Mouse (Mus musculus) G1E (cell line): ENCODE measurements around the gene Nlgn2.

ENCODE experiments used
- CTCF ChIP-seq: IDR thresholded peaks from 2 replicates; pipeline ENCODE4 v1.5.1; 2012; ENCODE audit warnings: low read depth, low read length, inconsistent platforms, mixed read lengths
- GATA1 ChIP-seq: IDR thresholded peaks from 2 replicates; pipeline ENCODE4 v1.6.1; 2012; ENCODE audit warnings: borderline replicate concordance, low read length, inconsistent platforms, mixed read lengths

DNA sequence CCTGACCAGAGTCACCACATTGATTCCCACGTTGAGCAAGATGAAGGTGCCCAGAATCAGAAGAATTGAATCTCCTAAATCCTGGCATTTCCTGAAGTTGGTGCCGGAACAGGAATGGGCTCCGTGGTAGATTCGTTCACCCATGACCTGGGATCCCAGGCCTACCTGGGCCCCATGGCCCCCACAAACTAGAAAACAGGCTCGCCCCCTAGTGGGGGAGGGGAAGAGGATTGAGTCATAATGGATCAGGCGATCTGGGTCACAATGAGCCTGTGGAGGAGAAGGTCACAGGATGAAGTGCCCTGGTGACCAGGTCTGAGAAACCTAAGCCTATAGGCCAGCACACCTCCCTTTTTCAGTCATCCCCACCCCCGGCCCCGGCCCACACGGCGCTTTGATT is 22.4 kb downstream of the Nlgn2 start, which contains the start of gene Gm39566:
- TF ChIP-seq CTCF (no peak), GATA1 (no peak)
